In genomic region chr16:12226937-12227336, GRCm38 (mm10) we compare ENCODE assay signal across 32 mouse cellular contexts.
"Had no signal": no experiment of that assay in that cellular context is flagged by ENCODE, and none has a peak within 500 bp of the region (broad histone marks: within the 10 kb centered on the region; RNA-seq: fewer than 3 reads in every experiment).

No protein-coding gene starts in this region.

- H3K4me1 ChIP-seq: limb, embryonic 10.5 days; limb, embryonic 12.5 days; limb, embryonic 13.5 days; limb, embryonic 15.5 days; liver, embryonic 12.5 days; liver, embryonic 13.5 days; liver, embryonic 15.5 days; lung, embryonic 15.5 days; megakaryocyte, embryonic 14.5 days; midbrain, embryonic 10.5 days; midbrain, embryonic 12.5 days; midbrain, embryonic 13.5 days; midbrain, embryonic 15.5 days; neural tube, embryonic 12.5 days had no signal

- H3K9ac ChIP-seq: limb, embryonic 12.5 days; limb, embryonic 13.5 days; limb, embryonic 15.5 days; liver, embryonic 12.5 days; liver, embryonic 13.5 days; liver, embryonic 14.5 days; liver, embryonic 15.5 days; liver, postnatal 0 days; lung, embryonic 14.5 days; lung, embryonic 15.5 days; midbrain, embryonic 12.5 days; midbrain, embryonic 13.5 days; midbrain, embryonic 15.5 days; neural tube, embryonic 12.5 days had no signal

- H3K27me3 ChIP-seq: limb, embryonic 12.5 days; limb, embryonic 13.5 days; limb, embryonic 15.5 days; liver, embryonic 12.5 days; liver, embryonic 13.5 days; liver, embryonic 15.5 days; lung, embryonic 15.5 days; midbrain, embryonic 12.5 days; midbrain, embryonic 13.5 days; midbrain, embryonic 15.5 days; neural tube, embryonic 12.5 days had no signal

- DNase-seq: left cerebral cortex, postnatal 4 days; liver; liver, embryonic 13.5 days; liver, postnatal 0 days; lung, adult 18-20 months; lung, adult 2 months; lung, embryonic 14.5 days; lung, postnatal 10 days; lung, postnatal 14 days; lung, postnatal 36 days; lung, postnatal 4 days; midbrain, embryonic 14.5 days had no signal

- H3K27ac ChIP-seq: limb, embryonic 10.5 days; limb, embryonic 12.5 days; limb, embryonic 13.5 days; limb, embryonic 15.5 days; liver, embryonic 12.5 days; liver, embryonic 13.5 days; liver, embryonic 14.5 days; liver, embryonic 15.5 days; lung, embryonic 15.5 days; macrophage; midbrain, embryonic 10.5 days; midbrain, embryonic 12.5 days; midbrain, embryonic 13.5 days; midbrain, embryonic 15.5 days; neural tube, embryonic 12.5 days had no signal

- ATAC-seq: liver, embryonic 12.5 days; liver, postnatal 0 days; lung, postnatal 0 days; midbrain, embryonic 13.5 days; midbrain, embryonic 15.5 days; midbrain, embryonic 16.5 days had no signal

- H3K4me2 ChIP-seq: limb, embryonic 12.5 days; limb, embryonic 13.5 days; limb, embryonic 15.5 days; liver, embryonic 11.5 days; liver, embryonic 12.5 days; liver, embryonic 13.5 days; liver, embryonic 15.5 days; lung, embryonic 14.5 days; lung, embryonic 15.5 days; midbrain, embryonic 11.5 days; midbrain, embryonic 12.5 days; midbrain, embryonic 13.5 days; midbrain, embryonic 15.5 days; neural tube, embryonic 12.5 days had no signal

- H3K9me3 ChIP-seq: limb, embryonic 10.5 days; limb, embryonic 12.5 days; limb, embryonic 13.5 days; limb, embryonic 15.5 days; liver, embryonic 12.5 days; liver, embryonic 13.5 days; liver, embryonic 15.5 days; lung, embryonic 15.5 days; midbrain, embryonic 10.5 days; midbrain, embryonic 12.5 days; midbrain, embryonic 13.5 days; midbrain, embryonic 15.5 days; neural tube, embryonic 12.5 days had no signal

- H3K36me3 ChIP-seq: limb, embryonic 10.5 days; limb, embryonic 12.5 days; limb, embryonic 13.5 days; limb, embryonic 15.5 days; liver, embryonic 12.5 days; liver, embryonic 13.5 days; liver, embryonic 15.5 days; lung, embryonic 15.5 days; midbrain, embryonic 10.5 days; midbrain, embryonic 12.5 days; midbrain, embryonic 13.5 days; midbrain, embryonic 15.5 days; neural tube, embryonic 12.5 days had no signal

- H3K4me3 ChIP-seq: limb, embryonic 10.5 days; limb, embryonic 12.5 days; limb, embryonic 13.5 days; limb, embryonic 15.5 days; liver, embryonic 12.5 days; liver, embryonic 13.5 days; liver, embryonic 15.5 days; lung, embryonic 15.5 days; megakaryocyte, embryonic 14.5 days; midbrain, embryonic 10.5 days; midbrain, embryonic 12.5 days; midbrain, embryonic 13.5 days; midbrain, embryonic 15.5 days; myocyte; neural tube, embryonic 12.5 days had no signal
